Mouse (Mus musculus): ENCODE measurements around the gene Fscn3.

- TF ChIP-seq CTCF (IDR thresholded peaks at IDR 0.05; ENCODE audit: borderline replicate concordance, insufficient read depth, low read length) (no peak), POLR2A (IDR thresholded peaks at IDR 0.05; ENCODE audit: low read depth, low read length) (no peak)
Measured at GRCm38 (mm10) chr6:28396051-28396852, 31.3 kb upstream of the Fscn3 start.

Measured in embryonic fibroblast, embryonic 13.5 days (primary cell).